Mouse (Mus musculus): ENCODE measurements around the gene Timm8b.
"Not testable (repeated sequence)": the region's sequence is repeated elsewhere in the genome, so short reads cannot be mapped to it uniquely, and the experiment has no call there.

Gene Timm8b

DNA sequence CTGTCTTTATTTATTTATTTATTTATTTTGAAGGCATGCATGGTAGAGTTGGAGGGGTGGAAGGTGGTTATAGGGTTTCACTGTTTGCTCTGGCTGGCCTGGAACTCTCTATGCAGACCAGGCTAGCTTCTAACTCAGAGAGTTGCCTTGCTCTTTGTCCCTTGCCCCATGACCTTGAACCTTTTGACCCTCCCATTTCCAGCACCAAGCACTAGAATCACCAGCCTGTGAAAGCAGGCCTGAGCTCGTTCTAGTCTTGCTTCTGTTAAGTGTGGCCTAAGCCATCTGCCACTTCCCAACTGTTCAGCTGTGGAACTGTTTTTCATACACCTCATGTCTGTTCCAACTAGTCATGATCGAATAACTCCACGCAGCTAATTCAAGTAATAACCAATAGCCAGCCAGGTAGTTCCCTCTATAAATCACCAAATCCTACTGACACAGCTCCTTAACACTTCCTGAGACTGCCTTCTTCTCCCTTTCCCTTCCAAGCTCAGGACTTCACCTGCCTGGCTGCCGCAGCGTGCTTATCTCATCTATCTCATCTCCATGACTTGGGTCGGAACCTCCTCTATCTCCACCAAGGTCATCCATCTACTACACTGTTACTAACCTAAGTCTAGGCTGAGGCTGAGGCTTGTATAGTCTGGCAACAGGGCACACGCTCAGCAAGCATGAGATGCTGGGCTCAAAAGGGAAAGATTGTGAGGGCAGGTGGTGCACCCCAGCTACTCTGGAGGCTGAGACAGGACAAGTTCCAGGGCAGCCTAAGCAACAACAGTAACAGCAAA is 1.5 kb upstream of the Timm8b start:
- no peak for DNase-seq (ENCODE audit: low spot score in 2 of 2)

DNA sequence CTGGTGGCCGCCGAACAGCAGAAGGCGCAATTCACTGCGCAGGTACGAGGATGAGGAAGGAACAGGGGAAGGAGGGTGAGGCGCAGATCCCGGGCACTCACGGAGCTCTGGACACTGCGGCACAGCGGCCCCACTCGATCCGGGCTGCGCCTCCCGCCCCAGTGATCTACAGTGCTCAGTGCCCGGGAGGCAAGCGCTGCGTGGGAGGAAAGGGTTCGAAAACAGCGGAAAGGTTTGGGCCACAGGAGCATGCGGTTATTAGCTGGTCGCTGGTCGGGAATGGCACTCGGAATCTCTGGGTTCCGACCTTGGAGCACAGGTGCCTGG is 251 bp downstream of the Timm8b start:
- no peak for DNase-seq (ENCODE audit: low spot score in 2 of 2)

DNA sequence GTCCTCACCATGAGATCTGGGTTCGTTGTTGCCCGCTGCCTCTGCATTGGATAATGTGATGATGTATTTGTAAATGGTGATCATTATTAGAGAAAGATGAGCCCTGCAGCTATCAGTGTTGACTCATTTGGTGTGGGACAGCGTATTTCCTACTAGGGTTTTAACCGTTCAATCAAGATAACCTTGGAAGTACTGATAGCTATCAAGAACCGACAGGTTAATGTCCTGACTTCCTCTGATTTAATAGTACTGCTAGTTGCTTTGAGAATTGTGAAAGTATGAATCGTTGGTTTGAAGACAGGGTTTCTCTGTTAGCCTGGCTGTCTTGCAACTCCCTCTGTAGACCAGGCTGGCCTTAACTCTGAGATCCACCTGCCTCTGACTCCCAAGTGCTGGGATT is 628 bp downstream of the Timm8b start:
- no peak for DNase-seq (ENCODE audit: low spot score in 2 of 2)

DNA sequence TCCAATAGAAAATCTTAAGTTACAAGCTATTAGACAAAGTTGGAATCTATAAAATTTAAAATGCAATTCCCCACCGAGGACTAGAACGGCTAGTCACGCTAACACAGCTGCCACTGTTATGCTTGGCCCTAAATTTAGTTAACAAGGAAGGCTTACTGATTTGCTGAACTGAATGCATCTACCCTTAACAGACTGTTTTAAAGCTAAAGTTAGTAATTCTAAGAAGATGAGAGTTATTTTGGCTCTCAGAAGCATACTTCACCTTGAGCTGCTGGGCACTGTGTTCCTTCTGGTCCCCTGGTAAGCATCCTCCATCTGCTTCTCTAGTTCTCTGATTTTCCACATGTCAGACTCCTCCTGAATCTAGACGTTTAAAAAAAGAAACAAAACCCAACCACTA is 8.4 kb downstream of the Timm8b start:
- DNase-seq (ENCODE audit: low spot score in 2 of 2) = no peak

DNA sequence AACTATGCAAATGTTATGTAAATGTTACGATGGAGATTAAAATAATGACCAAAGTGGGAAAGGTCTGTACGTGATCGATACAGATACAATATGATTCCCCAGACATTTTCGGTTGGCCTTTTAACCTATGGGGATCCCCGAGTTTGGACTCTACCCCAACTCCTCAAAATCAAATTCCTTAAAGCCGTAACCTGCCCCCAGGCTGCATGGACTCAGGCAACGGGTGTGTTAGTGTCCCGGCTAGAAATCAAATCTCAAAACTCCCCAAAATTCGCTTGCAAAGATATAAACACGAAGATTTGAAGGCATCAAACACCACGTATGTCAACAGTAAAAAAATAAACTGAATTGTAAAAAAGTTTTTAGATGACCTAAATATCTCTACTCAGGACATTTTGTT is 12.5 kb downstream of the Timm8b start:
- DNase-seq (ENCODE audit: low spot score in 2 of 2) = no peak

DNA sequence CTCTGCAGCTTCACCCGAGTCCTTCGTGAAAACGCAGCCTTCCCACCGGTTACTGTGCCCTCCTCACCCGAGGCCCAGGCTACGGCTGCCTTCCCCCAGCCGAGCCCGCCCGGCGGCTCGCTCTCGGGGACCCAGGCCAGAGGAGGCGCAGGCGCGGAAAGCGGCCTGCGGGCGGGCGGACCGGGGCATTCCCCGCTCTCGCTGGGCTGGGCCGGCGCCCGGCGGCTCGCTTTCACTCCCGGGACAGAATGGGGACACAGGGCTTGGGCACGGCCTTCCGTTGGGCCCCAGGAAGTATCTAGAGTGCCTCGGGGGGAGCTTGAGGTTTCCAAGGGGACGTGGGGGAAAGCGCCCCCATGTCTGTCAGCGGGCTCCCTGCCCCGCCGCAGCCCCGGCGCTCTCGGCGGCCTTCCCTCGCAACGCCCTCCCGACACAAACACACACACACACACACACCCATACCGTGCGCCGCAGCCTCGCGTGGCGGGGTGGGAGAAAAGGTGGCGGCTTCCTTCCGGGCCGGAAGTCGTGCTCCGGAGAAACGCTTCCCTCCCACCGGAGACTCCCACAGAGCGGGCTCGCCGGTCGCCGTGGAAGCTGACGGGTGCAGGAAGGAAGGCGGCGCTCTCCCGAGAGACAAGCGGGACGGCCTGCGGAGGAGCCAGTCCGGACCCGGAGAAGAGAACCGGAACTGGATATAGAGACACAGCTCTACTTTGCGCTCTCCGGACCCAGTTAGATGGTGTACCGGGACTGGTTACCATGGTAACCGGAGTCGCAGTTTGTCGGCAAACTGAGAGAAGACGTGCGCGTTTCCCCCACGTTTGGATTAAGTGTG is 13.3 kb downstream of the Timm8b start, which contains the start of the genes Pih1d2 and Nkapd1:
Gene Pih1d2 (plus strand): TSS at position 556 of the 838 bp plus-strand sequence.
Gene Nkapd1 (minus strand): TSS at position 699 of the 838 bp plus-strand sequence.
- DNase-seq (ENCODE audit: low spot score in 2 of 2) = peak; percentile 64 to 94

DNA sequence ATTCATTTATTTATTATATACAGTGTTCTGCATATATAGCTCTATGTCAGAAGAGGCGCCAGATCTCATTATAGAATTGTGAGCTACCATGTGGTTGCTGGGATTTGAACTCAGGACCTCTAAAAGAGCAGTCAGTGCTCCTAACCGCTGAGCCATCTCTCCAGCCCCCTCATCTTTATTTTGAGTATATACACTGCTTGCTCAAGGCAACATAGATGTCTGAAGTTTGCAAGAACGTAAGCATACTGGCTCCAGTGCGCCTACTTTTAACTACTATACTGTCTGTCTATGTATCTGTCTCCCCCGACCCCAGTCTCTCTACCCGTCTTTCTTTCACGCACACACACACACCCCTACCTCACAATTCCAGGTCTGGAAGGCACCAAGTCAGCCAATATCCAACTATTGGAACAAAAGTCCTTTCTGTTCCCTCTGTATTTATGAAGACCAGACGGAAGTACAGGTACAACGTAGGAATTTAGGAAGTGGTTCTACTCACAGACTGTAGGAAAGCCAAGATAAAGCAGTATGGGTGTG is 14.2 kb downstream of the Timm8b start:
- DNase-seq (ENCODE audit: low spot score in 2 of 2) = no peak

DNA sequence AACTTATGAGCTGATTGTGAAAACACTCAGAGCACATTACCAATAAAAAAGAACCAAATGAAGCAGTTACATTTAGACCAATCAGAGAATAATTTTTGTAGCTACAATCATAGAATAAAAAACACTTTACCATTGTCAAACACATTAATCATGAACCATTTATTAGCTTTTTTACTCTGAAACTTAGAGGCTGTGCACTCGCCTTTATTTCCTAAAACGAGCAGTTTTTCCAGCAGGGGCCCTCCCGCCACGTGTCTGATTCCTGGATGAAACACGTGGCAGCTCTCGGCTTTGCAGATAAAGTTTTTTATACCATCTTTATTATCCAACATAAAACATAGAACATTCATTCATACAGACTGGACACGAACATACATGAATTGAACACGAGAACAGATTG is 27.2 kb downstream of the Timm8b start:
- DNase-seq (ENCODE audit: low spot score in 2 of 2) = not testable (repeated sequence)

DNA sequence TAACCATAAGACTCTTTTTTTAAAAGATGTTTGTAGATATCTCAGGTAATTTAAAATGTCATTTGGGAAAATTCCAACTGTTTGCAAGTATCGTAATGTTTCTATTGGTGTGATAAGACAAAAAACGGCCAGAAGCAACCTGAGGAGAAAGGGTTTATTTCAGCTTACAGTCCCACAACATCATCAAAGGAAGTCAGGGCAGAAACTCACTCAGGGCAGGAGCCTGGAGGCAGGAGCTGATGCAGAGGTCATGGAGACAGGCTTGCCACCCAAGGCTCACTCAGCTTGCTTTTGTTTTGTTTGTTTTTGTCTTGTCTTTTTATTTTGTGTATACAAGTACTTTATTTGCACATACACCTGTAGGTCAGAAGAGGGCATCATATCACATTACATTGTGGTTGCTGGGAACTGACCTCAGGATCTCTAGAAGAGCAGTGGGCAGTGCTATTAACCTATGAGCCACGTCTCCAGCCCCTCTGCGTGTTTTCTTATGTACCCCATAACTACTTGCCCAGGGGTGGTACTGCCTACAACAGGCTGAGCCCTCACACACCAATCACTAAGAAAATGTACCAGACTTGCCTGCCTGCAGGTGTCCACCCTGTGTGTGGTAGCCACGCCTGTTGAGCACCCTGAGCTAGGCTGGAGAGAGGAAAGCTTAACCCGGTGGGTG is 28.4 kb downstream of the Timm8b start:
- no peak for DNase-seq (ENCODE audit: low spot score in 2 of 2)

DNA sequence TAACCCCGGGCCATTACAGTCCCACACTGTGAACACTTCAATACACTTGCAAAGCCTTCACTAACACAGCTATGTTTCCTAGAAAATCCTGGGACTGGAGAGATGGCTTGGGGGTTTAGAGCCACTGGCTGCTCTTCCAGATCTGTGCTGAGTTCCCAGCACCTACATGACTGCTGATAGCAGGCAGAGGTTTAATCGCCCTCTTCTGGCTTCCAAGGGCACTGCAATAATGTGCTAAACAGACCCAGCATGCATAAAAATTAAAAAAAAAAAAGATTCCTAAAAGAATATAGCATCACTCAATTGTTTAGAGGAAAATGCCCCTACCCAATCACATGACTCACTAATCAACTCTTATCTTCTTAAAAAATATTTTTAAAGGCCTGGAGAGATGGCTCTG is 29.3 kb downstream of the Timm8b start:
- DNase-seq (ENCODE audit: low spot score in 2 of 2) = no peak

DNA sequence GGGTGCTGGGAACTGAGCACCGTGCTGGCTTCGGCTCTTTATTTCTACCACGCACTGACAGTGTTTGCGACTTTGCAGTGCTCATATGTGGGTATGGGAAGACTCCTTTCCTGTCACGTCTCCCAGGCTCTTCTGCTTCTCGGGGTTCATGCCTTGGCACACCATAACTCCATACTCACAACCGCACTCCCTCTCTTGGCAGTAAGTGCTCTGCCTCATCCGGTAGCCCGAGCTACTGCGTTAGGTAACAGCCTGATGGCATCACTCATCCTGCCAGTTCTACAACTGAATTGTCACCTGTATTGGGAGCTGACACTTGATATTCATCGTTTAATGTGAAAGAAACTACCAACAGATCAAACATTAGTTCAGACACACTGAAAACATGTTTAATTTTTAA is 30.6 kb downstream of the Timm8b start:
- DNase-seq (ENCODE audit: low spot score in 2 of 2) = no peak

DNA sequence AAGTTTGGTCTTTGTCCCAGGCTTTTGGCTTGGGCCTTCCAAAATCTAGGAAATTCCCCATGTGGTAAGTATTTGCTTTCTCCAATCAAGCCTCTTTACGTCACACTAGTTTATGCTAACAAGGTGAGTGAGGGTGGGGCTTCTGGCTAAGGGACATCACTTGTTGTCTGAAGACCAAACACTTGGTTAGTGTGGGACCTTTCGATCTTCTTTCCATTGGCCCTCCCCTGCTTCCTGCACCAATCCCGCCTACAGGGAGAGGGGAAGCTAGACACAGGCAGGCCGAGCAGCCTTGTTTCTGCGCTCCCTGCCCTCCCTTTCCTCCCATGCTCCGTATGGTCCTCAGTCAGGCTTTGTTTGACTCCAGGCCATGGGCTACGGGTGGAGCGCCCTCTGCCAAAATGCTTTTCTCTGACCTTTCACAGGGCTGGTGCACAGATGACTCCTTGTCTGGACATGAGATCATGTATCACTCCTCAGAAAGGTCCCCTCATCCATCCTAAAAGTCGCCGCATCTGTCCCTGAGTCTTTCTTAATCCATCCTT is 43.2 kb downstream of the Timm8b start:
- no peak for DNase-seq (ENCODE audit: low spot score in 2 of 2)

DNA sequence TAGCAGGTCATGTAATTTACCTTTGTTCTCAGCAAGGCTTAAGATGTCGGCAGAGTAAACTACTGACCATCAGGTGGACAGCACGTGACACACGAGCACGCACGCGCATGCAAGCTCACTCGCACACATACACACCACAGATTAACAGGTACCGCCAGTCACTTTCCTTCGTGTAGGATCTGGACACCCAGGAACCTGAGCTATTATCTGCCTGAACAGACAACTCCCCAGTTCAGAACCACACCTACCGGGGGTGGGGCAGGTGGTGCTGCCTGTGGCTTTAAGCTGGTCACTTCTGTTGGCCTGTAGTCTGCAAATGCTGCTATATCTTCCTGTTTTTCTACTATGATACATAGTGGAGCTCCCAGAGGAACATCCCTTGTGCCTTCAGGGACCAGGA is 46.8 kb downstream of the Timm8b start:
- no peak for DNase-seq (ENCODE audit: low spot score in 2 of 2)

All from left cerebral cortex, adult 9 months (tissue).